Mouse (Mus musculus) thymus, adult 2 months (tissue): ENCODE measurements around the gene Ccdc187.

Experiments
- CTCF ChIP-seq: fragments of 200-500 bp; IDR thresholded peaks from 2 replicates; pipeline ENCODE4 v1.5.1; 2012; ENCODE audit warnings: mild to moderate bottlenecking, control low read depth, low read length, moderate library complexity, borderline replicate concordance; ENCODE audit not compliant: control insufficient read depth, poor library complexity, insufficient read depth; ENCODE audit errors: extremely low read depth
- POLR2A ChIP-seq: fragments of 200-500 bp; IDR thresholded peaks from 2 replicates; pipeline ENCODE4 v1.6.1; 2012; ENCODE audit warnings: mild to moderate bottlenecking, low read length, control low read depth, moderate library complexity; ENCODE audit not compliant: control insufficient read depth, poor library complexity, insufficient read depth; ENCODE audit errors: extremely low read depth

DNA sequence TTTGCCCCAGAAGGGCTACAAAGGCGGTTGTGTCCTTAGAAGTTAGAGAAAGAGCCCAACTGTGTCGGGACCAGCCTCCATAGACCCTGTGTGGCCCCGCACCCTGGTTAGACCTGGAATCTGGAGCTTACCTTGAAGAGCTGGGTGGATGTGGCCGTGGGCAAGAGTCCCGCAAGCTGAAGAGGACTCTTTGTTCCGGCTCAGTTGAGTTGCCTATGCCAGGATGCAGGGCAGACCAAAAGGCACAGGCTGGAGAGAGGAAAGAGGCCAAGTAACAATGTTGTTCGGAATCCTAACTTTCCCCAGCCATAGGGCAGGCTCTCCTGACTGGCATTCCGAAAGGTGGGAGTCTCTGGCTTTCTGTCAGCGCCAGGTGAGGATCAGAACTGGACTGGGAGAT, 24.8 kb upstream of the Ccdc187 start:
- no peak for TF ChIP-seq CTCF
- no peak for TF ChIP-seq POLR2A
